Mouse (Mus musculus) right cerebral cortex, adult 18-20 months (tissue): ENCODE measurements around the gene Gm49387.
A peak's percentile ranks its signal among the peaks of the same experiment; 100 is the strongest.
"Not testable (repeated sequence)": the region's sequence is repeated elsewhere in the genome, so short reads cannot be mapped to it uniquely, and the experiment has no call there.

Experiments
- DNase-seq: peaks from one replicate; pipeline ENCODE4 v3.0.0; 2022; ENCODE audit warnings: mixed read lengths

The Gm49387 gene

DNA sequence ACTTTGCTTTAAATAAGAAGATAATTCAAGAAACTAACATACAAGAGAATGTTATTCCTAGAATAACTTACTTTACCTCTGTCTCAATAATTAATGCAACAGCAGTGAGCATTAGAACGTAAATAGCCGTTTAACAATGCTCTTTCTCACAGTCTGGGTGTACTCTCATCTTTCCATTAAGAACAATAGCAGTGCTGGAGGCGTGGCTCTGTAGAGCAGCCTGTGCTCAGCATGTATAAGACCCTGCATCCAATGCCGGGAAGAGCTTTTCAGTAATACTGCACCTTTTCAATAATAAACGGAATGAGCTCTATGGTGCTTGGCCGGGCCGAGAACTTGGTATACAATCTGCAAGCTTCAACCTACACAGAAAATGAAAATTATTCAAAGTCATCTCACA is 10.0 kb downstream of the Gm49387 start:
- DNase-seq, result no peak

DNA sequence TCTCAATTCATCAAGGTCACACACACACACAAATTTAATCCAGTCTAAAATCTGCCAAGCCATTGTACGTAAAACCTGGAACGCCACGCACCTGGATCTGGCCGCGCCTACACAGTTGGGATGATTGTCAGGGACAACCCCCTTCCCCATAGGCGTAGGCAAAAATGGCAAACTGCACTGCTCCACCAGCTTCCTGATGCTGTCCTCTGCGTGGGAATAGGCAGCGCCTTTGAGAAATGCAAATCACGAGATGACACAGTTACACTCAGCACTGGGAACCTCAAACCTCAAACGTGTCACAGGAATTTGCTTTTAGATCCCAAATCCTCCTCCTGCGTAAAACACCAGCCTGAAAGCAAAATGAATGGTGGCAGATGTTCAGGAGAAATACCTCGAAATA is 17.9 kb downstream of the Gm49387 start:
- DNase-seq, result peak; percentile 82

- no peak for DNase-seq
Observed at GRCm38 (mm10) chr14:31620591-31621223, 20.0 kb downstream of the Gm49387 start.

DNA sequence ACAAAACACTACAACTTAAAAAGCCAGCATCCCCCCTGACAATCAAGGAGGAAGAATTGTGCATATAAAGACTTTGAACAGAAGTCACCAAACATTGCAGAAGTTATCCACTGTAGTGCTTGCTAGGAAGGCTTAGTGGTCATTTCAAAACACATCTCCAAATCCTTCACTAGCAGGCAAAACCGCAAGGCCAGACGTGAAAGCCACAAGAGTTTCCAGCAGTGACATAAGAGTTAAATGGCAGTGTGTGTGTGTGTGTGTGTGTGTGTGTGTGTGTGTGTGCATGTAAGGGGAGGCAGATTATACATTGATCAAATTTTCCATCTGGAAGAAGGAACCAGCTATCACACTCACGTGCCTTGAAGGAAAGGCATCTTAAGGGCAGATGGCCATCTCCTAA is 22.7 kb downstream of the Gm49387 start:
- DNase-seq, result no peak

DNA sequence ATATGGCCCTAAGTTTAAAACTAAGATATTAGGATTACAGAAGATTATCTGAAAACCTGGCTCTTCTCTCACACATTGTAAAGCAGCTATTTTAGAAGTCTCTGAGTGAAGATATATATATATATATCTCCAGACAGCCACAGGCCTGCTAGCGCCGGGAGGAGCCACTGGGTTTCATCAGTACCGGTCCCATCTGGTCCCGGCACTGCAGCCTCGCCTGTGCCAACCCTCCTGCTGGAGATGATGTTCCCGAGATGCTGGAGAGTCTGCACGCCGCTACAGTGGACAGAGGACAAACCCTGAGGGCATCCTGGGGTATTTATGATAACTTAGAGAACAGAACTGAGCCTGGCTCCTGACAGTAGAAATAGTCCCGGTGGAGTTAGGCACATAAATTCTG is 23.5 kb downstream of the Gm49387 start:
- peak; percentile 48 for DNase-seq

- DNase-seq, result no peak
Observed at GRCm38 (mm10) chr14:31613671-31614070, 27.0 kb downstream of the Gm49387 start.

- DNase-seq, result no peak
Observed at GRCm38 (mm10) chr14:31611986-31612385, 28.7 kb downstream of the Gm49387 start.

GRCm38 (mm10) chr14:31605514-31605913 is 35.2 kb downstream of the Gm49387 start:
- no peak for DNase-seq

- DNase-seq, result no peak
Observed at GRCm38 (mm10) chr14:31604916-31605315, 35.8 kb downstream of the Gm49387 start.

DNA sequence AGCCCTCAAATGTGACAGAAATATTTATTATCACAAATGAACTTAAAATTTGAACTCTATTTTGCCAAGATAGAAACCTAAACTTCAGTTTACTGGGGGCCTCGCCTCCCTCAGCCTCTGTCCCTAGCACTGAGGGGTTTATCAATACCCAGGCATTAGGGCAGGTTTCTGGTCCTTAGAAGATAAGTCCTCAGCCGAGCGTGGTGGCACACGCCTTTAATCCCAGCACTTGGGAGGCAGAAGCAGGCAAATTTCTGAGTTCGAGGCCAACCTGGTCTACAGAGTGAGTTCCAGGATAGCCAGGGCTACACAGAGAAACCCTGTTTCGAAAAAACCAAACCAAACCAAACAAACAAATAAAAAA is 38.1 kb downstream of the Gm49387 start:
- DNase-seq, result not testable (repeated sequence)

GRCm38 (mm10) chr14:31601908-31602615 is 38.6 kb downstream of the Gm49387 start:
- no peak for DNase-seq

DNA sequence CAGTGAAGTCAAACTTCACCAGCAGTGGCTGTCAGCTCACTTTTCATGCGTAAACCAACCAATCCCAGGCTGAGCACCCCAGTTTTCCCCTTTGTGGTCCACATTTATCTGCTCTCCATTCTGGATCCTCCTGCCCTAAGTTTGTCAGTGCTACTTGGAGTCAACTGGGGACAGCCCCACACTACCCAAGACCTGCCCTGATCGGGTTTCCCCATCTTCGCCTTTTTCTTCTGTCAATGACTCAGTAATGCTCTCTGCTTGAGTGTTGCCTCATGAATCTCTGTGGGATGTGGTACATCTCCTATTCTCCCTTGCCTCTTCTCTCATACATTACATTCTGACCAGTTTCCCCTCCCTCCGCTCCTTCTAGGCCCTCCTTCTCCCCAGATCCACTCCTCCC is 43.2 kb downstream of the Gm49387 start:
- DNase-seq, result no peak

GRCm38 (mm10) chr14:31596408-31596807 is 44.3 kb downstream of the Gm49387 start:
- DNase-seq, result no peak

DNA sequence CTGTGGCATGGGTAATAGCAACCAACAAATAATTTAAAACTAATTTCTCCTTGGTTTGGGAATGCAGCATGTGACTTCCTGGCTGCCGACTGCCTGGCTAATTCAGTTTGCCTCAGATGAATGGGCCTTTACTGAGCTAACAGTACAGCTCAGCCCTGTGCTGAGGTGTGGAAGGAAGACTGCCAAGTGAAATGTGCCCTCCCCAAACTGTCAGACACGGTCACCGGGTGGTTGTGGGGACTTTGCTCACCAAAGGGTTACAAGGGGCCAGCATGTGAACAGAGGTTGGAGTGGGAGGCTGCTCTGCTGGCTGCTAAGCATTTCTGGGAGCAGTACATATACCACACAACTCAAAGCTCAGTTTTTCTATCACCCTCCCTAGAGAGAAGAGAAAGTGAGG is 46.0 kb downstream of the Gm49387 start:
- DNase-seq, result no peak

GRCm38 (mm10) chr14:31593036-31593435 is 47.6 kb downstream of the Gm49387 start:
- DNase-seq, result no peak

DNA sequence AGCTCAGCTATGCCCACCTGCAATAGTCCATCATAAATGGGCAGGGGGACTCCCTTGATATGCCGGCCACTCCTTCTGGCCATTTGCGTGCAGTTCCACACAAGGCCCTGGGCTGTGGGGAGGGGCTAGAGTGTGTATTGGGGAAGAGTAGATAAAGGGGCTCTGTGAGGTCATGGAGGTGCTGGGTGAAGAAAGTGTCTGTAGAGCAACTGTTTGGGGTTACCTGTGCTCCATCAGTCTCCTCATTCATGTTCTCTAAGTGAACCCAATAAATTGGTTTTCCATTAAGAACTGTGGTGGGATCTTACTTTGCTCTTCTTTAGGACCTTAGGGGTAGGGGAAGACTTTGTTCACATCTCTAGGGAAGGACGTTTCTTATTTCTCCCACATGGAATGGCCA is 49.4 kb downstream of the Gm49387 start, which contains the start of gene Colq:
Gene Colq, minus strand, starts transcription at position 101 of the 400 bp plus-strand sequence.
- DNase-seq, result no peak

DNA sequence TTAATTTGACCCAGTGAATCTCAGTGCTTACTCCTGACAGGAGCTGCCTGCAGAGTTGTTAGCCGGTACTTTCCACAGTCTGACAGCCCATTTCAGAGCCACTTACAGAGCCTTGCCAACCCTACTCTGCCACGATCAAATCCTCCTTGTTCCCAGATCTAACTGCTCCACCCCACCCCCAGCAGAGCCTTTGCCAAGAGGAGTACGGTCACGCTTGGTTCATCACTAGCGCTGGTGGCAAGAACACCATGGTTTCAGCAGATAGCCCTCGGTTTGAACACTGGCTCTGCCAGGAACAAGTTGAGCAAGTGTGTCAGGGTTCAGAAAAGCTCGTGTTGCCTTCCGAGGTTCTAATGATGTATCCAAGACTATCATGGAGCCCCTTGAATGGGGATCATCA is 54.2 kb downstream of the Gm49387 start:
- DNase-seq, result no peak

DNA sequence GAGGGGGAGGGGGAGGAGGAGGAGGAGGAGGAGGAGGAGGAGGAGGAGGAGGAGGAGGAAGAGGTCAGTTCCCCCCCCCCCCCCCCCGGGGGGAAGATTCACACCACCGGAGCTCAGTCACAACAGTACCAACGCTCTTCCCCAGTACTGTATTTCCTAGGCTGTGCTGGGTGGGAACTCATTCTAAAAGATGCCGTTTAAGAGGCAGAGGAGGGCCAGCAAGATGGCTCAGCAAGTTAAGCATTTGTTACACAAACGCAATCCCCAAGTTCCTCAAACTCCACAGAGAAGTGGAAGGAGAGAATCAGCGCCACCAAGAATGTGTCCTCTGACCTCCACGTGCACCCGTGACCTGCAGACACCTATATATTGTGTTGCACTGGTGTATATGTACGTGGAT is 57.6 kb downstream of the Gm49387 start:
- DNase-seq, result no peak

DNA sequence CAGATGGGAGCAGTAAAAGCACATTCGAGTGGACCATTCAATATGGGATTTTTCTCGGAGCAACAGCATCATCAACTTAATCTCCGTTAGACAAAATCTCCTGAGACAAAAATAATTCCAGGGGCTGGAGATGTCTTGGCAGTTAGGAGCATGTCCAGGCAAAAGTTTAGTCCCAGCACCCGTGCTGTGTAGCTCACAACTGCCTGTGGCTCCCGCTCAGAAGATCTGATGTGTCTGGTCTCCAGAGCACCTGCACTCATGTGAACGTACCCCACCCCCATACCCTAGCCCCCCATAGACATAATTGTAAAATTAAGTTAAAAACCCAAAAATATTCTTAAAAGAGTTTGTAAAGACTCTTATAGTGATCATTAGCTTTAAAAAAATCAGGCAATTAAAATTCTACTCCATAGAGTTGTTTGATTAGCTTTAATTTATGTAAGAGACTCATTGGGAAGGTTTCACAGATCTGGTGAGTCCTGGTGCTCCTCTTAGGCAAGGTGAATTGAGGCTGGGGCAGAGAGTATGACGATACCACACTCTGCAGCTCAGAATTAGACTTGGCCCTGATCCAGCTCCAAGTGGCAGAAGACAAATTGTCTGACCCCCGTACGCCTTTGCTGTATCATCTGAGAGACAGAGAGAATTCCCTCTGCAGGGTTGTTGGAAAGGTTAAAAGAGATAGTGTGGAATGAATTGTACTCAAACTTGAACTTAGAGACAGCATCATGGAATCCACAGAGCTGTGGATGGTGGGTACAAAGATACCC is 62.5 kb downstream of the Gm49387 start:
- DNase-seq, result no peak

- DNase-seq, result no peak
Observed at GRCm38 (mm10) chr14:31576846-31577697, 63.6 kb downstream of the Gm49387 start.

GRCm38 (mm10) chr14:31575866-31576265 is 64.8 kb downstream of the Gm49387 start:
- peak; percentile 60 for DNase-seq

DNA sequence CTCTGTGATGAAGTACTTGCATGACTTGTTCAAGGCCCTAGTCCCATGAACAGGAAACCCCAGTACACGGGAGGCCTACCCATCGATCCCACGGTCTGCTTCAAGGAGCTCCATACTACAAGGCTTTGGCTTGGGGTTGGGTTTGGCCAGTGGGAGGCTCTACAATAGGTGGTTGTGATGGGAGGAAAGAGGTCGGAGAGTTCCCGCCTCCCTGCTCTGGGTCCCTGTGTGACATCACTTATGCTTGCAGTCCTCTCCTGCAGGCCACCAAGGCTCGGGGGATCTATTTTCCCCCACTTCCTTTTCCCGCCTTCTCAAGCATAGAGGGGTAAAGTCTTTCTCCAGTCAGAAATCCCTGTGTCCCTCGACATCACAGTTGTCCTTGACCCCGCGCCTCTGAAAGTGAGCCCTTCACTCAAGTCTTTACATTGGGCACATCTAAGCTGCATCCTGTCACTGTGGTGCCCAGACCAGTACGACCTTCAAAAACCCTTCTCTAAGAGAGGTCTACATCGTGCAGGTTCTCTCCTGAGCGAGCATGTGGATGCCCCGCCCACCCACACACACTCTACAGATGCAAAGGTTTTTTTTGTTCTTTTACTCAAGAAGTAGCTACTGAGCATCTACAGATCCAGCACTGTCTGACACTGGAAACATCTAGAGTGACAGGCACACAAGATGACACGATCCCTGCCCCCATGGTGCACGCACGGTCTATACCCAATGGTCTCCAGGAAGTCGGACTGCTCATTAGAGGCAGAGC is 65.6 kb downstream of the Gm49387 start:
- no peak for DNase-seq
